Mouse (Mus musculus) retina, embryonic 14.5 days (tissue): Measurements from ENCODE around the gene Hsd17b2.

ENCODE experiments used
- DNase-seq: peaks from one replicate; pipeline ENCODE4 v3.0.0-alpha.2; 2015; ENCODE audit warnings: low spot score

The Hsd17b2 gene

GRCm38 (mm10) chr8:117701859-117702258, at the start of gene Hsd17b2:
Gene Hsd17b2, plus strand, starts transcription at chr8:117701904.
- peak; percentile 25 for DNase-seq

- DNase-seq: no peak
These were observed 49.4 kb upstream of the Hsd17b2 start for GRCm38 (mm10) chr8:117652318-117652717.

- DNase-seq: no peak
These were observed 42.7 kb upstream of the Hsd17b2 start for GRCm38 (mm10) chr8:117658990-117659389.

GRCm38 (mm10) chr8:117660358-117661031, 41.2 kb upstream of the Hsd17b2 start:
- peak; percentile 72 for DNase-seq

GRCm38 (mm10) chr8:117667349-117668124, 34.2 kb upstream of the Hsd17b2 start:
- DNase-seq: no peak

- DNase-seq: no peak
These were observed 31.2 kb upstream of the Hsd17b2 start for GRCm38 (mm10) chr8:117670461-117670860.

- no peak for DNase-seq
These were observed 29.1 kb upstream of the Hsd17b2 start for GRCm38 (mm10) chr8:117672558-117672957.

GRCm38 (mm10) chr8:117673430-117673830, 28.3 kb upstream of the Hsd17b2 start, which contains the start of gene Sdr42e1:
Gene Sdr42e1, minus strand, starts transcription at chr8:117673689.
- DNase-seq: peak; percentile 70

GRCm38 (mm10) chr8:117675171-117675570, 26.5 kb upstream of the Hsd17b2 start:
- DNase-seq: no peak

GRCm38 (mm10) chr8:117676460-117676859, 25.2 kb upstream of the Hsd17b2 start:
- peak; percentile 23 for DNase-seq

- no peak for DNase-seq
These were observed 24.7 kb upstream of the Hsd17b2 start for GRCm38 (mm10) chr8:117677011-117677410.

- no peak for DNase-seq
These were observed 23.1 kb upstream of the Hsd17b2 start for GRCm38 (mm10) chr8:117678650-117679049.

GRCm38 (mm10) chr8:117683925-117684472, 17.7 kb upstream of the Hsd17b2 start:
- DNase-seq: no peak

GRCm38 (mm10) chr8:117684504-117684903, 17.2 kb upstream of the Hsd17b2 start:
- no peak for DNase-seq

- no peak for DNase-seq
These were observed 13.8 kb upstream of the Hsd17b2 start for GRCm38 (mm10) chr8:117687890-117688289.

- DNase-seq: no peak
These were observed 9.6 kb upstream of the Hsd17b2 start for GRCm38 (mm10) chr8:117692131-117692530.

- no peak for DNase-seq
These were observed 6.1 kb upstream of the Hsd17b2 start for GRCm38 (mm10) chr8:117695636-117696035.

- DNase-seq: peak; percentile 61
These were observed 4.5 kb upstream of the Hsd17b2 start for GRCm38 (mm10) chr8:117697248-117697647.

GRCm38 (mm10) chr8:117700699-117701098, 1.0 kb upstream of the Hsd17b2 start:
- no peak for DNase-seq

GRCm38 (mm10) chr8:117701246-117701645, 458 bp upstream of the Hsd17b2 start:
- DNase-seq: no peak

GRCm38 (mm10) chr8:117702701-117703100, 997 bp downstream of the Hsd17b2 start:
- DNase-seq: peak; percentile 32

GRCm38 (mm10) chr8:117706141-117706540, 4.4 kb downstream of the Hsd17b2 start:
- DNase-seq: no peak

GRCm38 (mm10) chr8:117712226-117712625, 10.5 kb downstream of the Hsd17b2 start:
- no peak for DNase-seq
